Comparison of ENCODE assay signal across 8 mouse cellular contexts in the genomic region with DNA sequence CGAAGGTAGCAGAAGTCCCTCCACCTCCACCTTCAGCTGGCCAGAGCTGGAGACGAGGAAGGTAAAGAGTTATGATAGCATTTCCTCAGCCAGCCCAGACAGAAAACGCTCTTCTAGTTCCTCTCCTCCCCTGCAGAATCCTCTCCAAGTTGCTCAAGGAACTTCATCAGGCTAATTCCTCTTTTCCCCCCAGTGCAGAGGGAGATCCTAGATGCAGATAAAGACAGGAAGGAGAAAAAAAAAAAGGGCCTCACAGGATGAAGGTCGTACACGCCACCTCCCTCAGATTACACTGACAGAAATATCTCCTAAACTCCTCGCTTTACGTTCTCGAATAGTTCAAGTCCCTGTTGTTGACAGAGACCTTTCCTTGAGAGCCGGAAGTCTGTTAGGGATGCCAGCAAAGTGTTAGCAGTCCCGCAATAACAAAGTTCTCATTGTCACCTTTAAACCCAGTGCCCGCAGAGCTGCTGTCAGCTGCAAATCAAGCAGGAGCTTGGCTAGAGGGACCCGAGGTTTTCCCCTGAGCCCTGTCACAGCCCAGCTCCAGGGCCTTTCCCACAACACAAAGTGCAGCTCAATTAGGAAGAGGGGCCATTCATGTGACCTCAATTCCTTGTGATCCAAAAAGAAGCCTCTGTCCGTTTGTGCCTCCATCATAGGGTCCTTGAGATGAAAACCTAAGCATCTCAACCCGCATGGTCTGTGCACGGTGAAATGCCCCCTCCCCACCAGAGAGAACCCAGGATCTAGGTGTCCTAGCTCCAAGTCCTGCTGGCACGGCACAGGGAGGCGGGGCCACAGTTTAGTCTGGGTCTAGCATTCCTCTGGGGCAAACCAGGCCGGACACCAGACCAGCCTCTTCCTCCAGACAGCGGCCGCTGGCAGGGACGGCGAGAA. TPM values are rescaled to one million over a fixed set of nuclear protein-coding genes. Genes with fewer than 3 reads are reported as not detected.
DNase-seq lines count a peak whose midpoint lies in the region; ATAC-seq and TF ChIP-seq lines count a peak whose summit lies in the region.

No protein-coding gene starts in this region.

- intact Hi-C loops in gastrocnemius, adult 2 months (cut with DNase I) = no loop called here

- H3K4me3 ChIP-seq in gastrocnemius, adult 2 months = peak overlapping the region; percentile 92
- peak overlapping the region; percentile 91 for H3K4me3 ChIP-seq in hindbrain, embryonic 14.5 days (replicated peaks; ENCODE audit: low read length)
- peak overlapping the region; percentile 78 for H3K4me3 ChIP-seq in midbrain, embryonic 16.5 days (ENCODE audit: low read depth, low read length)

- 23% methylated on average over 22 of the region's 22 CpGs for WGBS in hindbrain, embryonic 14.5 days
- 22% methylated on average over 22 of the region's 22 CpGs for WGBS in midbrain, embryonic 16.5 days

- peaks cover 21% of the 10 kb centered on the region for H3K4me1 ChIP-seq in hindbrain, embryonic 14.5 days (replicated peaks; ENCODE audit: control insufficient read depth, insufficient read depth, low read length)
- H3K4me1 ChIP-seq in midbrain, embryonic 16.5 days (ENCODE audit: control insufficient read depth, insufficient read depth, low read length) = peaks cover 16% of the 10 kb centered on the region

- TF ChIP-seq CTCF in gastrocnemius, adult 2 months (IDR thresholded peaks at IDR 0.05) = no peak

- peak overlapping the region; percentile 70 for H3K4me2 ChIP-seq in hindbrain, embryonic 14.5 days (replicated peaks)
- H3K4me2 ChIP-seq in midbrain, embryonic 16.5 days (ENCODE audit: low read length) = peak overlapping the region; percentile 90

- peak; percentile 64 to 73 for DNase-seq in spleen, postnatal 10 days (ENCODE audit: low spot score in 2 of 2)
- no peak for DNase-seq in spleen, postnatal 36 days (ENCODE audit: low spot score in 2 of 2)
- peak; percentile 77 to 78 for DNase-seq in cerebellum, postnatal 10 days
- peak; percentile 83 for DNase-seq in gastrocnemius, adult 2 months
- DNase-seq in hindbrain, embryonic 14.5 days (ENCODE audit: low spot score) = no peak
- peak; percentile 81 for DNase-seq in liver
- no peak for DNase-seq in frontal cortex, adult 2 months (ENCODE audit: extremely low spot score in 1 of 2, low spot score in 1 of 2)

- peaks cover 49% of the 10 kb centered on the region for H3K36me3 ChIP-seq in hindbrain, embryonic 14.5 days (replicated peaks; ENCODE audit: control insufficient read depth, insufficient read depth)
- H3K36me3 ChIP-seq in midbrain, embryonic 16.5 days (ENCODE audit: control insufficient read depth, insufficient read depth, low read length) = peaks cover 29% of the 10 kb centered on the region

- ATAC-seq in hindbrain, embryonic 14.5 days (ENCODE audit: low FRiP score) = peak; percentile 16; the same call in 1 of the 2 replicates
- ATAC-seq in midbrain, embryonic 16.5 days = peak; percentile 54

- no peaks in the 10 kb centered on the region for H3K27me3 ChIP-seq in hindbrain, embryonic 14.5 days (ENCODE audit: control insufficient read depth, insufficient read depth, low read length)
- no peaks in the 10 kb centered on the region for H3K27me3 ChIP-seq in midbrain, embryonic 16.5 days (ENCODE audit: control insufficient read depth, insufficient read depth, low read depth, low read length)

- peak overlapping the region; percentile 93 for H3K27ac ChIP-seq in gastrocnemius, adult 2 months
- H3K27ac ChIP-seq in hindbrain, embryonic 14.5 days = peak overlapping the region; percentile 92
- H3K27ac ChIP-seq in midbrain, embryonic 16.5 days (ENCODE audit: low read length) = peak overlapping the region; percentile 91

- no peaks in the 10 kb centered on the region for H3K9me3 ChIP-seq in hindbrain, embryonic 14.5 days (ENCODE audit: control insufficient read depth, low read length)
- H3K9me3 ChIP-seq in midbrain, embryonic 16.5 days (replicated peaks; ENCODE audit: control insufficient read depth, low read length, poor library complexity, severe bottlenecking) = no peaks in the 10 kb centered on the region

- H3K9ac ChIP-seq in hindbrain, embryonic 14.5 days = peak overlapping the region; percentile 94
- peak overlapping the region; percentile 98 for H3K9ac ChIP-seq in midbrain, embryonic 16.5 days (ENCODE audit: low read depth, low read length)

RNA-seq across cellular contexts. Expression of gene Dtx3, which starts 0.8 kb away (rescaled TPM):
- 10 to 100 TPM; 20.8 to 25.6 TPM for total RNA-seq in gastrocnemius, adult 2 months (2021)
- polyA plus RNA-seq in hindbrain, embryonic 14.5 days (2014; fragmentation: Nextera tagmentation; extraction: Ambion mirVana) = 223 and 231 TPM in 2 replicates
- 254 and 255 TPM in 2 replicates for polyA plus RNA-seq in midbrain, embryonic 16.5 days (2015; fragmentation: Nextera tagmentation; extraction: Ambion mirVana)
- polyA plus RNA-seq in frontal cortex, adult 2 months (2012; rRNA removed) = 375 and 413 TPM in 2 replicates

RNA-seq across cellular contexts. Expression of gene Arhgef25, which starts 4.8 kb away (rescaled TPM):
- 1 to 10 TPM; 8.5 to 8.8 TPM for total RNA-seq in gastrocnemius, adult 2 months (2021)
- polyA plus RNA-seq in hindbrain, embryonic 14.5 days (2014; fragmentation: Nextera tagmentation; extraction: Ambion mirVana) = 23.5 and 25.5 TPM in 2 replicates
- polyA plus RNA-seq in midbrain, embryonic 16.5 days (2015; fragmentation: Nextera tagmentation; extraction: Ambion mirVana) = 19.6 and 20.2 TPM in 2 replicates
- 184 and 198 TPM in 2 replicates for polyA plus RNA-seq in frontal cortex, adult 2 months (2012; rRNA removed)

RNA-seq across cellular contexts. Expression of gene Slc26a10, which starts 14.2 kb away (rescaled TPM):
- 1 to 10 TPM; 4.1 to 5.4 TPM for total RNA-seq in gastrocnemius, adult 2 months (2021)
- polyA plus RNA-seq in hindbrain, embryonic 14.5 days (2014; fragmentation: Nextera tagmentation; extraction: Ambion mirVana) = 0.94 and 0.99 TPM in 2 replicates
- 1.1 and 1.2 TPM in 2 replicates for polyA plus RNA-seq in midbrain, embryonic 16.5 days (2015; fragmentation: Nextera tagmentation; extraction: Ambion mirVana)
- polyA plus RNA-seq in frontal cortex, adult 2 months (2012; rRNA removed) = 5.5 and 6.6 TPM in 2 replicates

RNA-seq across cellular contexts. Expression of gene Pip4k2c, which starts 16.7 kb away (rescaled TPM):
- total RNA-seq in gastrocnemius, adult 2 months (2021) = 1 to 10 TPM; 7.6 to 7.9 TPM
- 16.8 and 17.1 TPM in 2 replicates for polyA plus RNA-seq in hindbrain, embryonic 14.5 days (2014; fragmentation: Nextera tagmentation; extraction: Ambion mirVana)
- 16.9 and 18.4 TPM in 2 replicates for polyA plus RNA-seq in midbrain, embryonic 16.5 days (2015; fragmentation: Nextera tagmentation; extraction: Ambion mirVana)
- 97.3 and 97.4 TPM in 2 replicates for polyA plus RNA-seq in frontal cortex, adult 2 months (2012; rRNA removed)

RNA-seq across cellular contexts. Expression of gene B4galnt1, which starts 29.7 kb away (rescaled TPM):
- under 1 TPM; 0.66 to 0.89 TPM for total RNA-seq in gastrocnemius, adult 2 months (2021)
- polyA plus RNA-seq in hindbrain, embryonic 14.5 days (2014; fragmentation: Nextera tagmentation; extraction: Ambion mirVana) = 73.7 and 79.1 TPM in 2 replicates
- 60.7 and 71.7 TPM in 2 replicates for polyA plus RNA-seq in midbrain, embryonic 16.5 days (2015; fragmentation: Nextera tagmentation; extraction: Ambion mirVana)
- 112 and 132 TPM in 2 replicates for polyA plus RNA-seq in frontal cortex, adult 2 months (2012; rRNA removed)

Comparison
In these comparisons a context has a peak if more than half of its experiments do, and no peak if none do; other contexts are left out.
1. DNase-seq: peak in spleen, postnatal 10 days (2 of 2), cerebellum, postnatal 10 days (2 of 2), gastrocnemius, adult 2 months (single experiment) and liver (single experiment); none in spleen, postnatal 36 days (0 of 2), hindbrain, embryonic 14.5 days (single experiment) and frontal cortex, adult 2 months (0 of 2).
2. Peak in every context shown above with its lines, with median percentiles within 50 percentile points of each other: H3K27ac ChIP-seq and H3K4me3 ChIP-seq.